Mouse (Mus musculus): ENCODE data around the gene Bmi1.

Gene Bmi1

DNA sequence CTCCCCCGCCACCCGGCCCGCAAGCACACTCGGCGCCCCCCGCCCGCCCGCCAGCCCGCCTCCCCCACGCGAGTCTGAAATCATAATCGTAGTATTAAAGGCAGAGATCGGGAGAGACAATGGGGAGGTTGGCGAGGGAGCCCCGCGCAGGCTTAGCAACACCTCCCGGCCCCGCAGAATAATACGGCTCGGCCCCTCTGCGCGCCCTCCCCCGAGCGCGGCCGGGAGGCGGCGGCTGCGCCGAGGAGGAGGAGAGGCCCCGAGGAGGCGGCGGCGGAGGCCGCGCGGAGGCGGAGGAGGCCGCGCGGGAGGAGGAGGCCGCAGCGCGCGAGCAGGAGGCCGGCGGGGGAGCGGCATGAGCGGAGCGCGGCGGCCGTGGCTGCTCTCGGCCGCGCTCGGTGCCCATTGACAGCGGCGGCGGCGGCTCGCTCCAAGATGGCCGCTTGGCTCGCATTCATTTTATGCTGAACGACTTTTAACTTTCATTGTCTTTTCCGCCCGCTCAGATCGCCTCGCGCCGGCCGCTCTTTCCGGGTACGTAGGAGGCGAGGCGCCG lies at the start of gene Bmi1:
Gene Bmi1 (plus strand): TSS at position 83 of the 556 bp plus-strand sequence.
- peak; percentile 48 to 50 for DNase-seq (ENCODE audit: low spot score in 2 of 2)

DNA sequence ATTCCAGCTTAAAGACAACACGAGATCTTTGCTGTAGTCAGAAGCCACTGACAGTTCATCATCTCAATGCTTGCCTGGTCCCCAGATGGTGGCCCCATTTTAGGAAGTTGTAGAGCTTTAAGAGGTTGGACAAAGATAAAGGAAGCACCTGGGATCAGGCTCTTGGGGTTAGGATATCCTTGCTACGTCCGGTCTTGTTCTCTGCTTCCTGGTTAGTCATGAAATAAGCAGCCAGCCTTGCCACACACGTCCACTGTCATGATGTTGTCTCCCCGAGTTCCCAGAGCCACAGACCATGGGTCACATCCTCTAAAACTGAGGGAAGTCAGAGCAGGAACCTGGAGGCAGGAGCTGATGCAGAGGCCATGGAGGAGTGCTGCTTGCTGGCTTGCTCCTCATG lies 46.3 kb upstream of the Bmi1 start:
- no peak for DNase-seq (ENCODE audit: low spot score in 2 of 2)

DNA sequence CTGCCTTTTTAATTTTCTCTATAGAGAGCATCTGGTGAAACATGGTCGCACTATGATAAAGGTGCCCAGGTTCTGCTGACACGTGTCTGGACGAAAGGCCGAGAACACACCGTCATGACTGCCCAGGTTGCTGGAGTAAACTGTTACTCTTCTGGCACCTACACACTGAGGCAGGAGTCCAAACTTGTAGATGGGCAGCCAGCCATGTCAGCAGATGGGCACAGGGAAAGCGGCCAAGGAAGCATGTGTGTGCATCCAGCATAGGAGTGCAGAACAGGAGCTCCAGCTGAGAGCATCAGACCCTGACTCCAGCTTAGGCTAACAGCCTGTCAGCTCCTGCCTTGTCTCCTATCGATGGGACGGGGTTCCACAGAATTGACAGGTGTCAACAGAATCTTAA lies 41.8 kb upstream of the Bmi1 start:
- DNase-seq (ENCODE audit: low spot score in 2 of 2): peak; percentile 88 to 96

DNA sequence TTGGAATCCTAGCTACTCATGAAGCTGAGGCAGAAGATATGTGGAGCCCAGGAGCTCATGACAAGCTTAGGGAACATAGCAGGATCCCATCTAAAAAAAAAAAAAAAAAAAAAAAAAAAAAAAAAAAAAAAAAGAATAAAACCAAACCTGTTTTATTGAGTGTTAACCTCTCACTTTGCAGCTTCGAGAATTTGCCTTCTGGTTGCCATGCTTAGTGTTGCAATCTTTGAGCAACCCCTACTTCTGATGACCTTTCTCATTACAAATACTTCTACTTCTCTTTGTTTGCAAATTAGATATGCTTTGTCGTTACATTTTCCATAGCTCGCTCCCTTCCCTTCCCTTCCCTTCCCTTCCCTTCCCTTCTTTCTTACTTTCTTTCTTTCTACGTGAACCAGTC lies 28.3 kb upstream of the Bmi1 start:
- DNase-seq (ENCODE audit: low spot score in 2 of 2): no peak

DNA sequence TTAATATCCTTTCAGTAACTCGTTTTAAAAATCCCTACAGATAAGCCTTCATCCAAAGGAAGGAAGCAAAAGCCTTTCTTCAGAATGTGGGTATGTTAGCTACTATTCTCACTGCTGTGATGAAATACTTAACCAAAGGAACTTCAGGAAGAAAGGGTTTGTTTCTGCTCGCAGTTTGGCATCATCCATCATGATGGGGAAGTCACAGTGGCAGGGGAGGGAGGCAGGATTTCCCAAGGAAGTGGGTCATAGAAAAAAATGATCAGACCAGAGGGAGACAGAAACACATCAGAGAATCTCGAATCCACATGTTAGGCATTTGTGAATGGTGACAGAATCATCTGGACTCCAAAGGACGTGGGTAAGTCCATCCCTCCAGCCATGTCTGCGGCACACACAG lies 22.0 kb upstream of the Bmi1 start:
- no peak for DNase-seq (ENCODE audit: low spot score in 2 of 2)

DNA sequence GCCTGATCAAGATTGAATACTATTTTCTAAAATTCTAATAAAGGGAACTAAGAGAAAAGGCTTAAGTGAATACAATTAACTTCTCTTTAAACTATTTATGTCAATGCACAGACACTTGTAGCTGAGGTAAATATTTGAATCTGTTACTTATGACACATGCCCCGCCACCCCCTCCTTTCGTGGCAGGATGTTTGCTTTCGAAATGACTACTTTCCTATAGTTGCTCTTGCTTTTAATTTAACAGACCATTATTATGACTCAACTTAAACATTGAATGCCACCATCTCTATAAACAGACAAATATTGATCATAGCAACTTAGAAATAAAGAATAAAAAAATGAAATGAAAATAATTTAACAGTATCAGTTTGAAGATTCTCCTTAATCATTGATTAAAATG lies 12.8 kb upstream of the Bmi1 start:
- DNase-seq (ENCODE audit: low spot score in 2 of 2): no peak

DNA sequence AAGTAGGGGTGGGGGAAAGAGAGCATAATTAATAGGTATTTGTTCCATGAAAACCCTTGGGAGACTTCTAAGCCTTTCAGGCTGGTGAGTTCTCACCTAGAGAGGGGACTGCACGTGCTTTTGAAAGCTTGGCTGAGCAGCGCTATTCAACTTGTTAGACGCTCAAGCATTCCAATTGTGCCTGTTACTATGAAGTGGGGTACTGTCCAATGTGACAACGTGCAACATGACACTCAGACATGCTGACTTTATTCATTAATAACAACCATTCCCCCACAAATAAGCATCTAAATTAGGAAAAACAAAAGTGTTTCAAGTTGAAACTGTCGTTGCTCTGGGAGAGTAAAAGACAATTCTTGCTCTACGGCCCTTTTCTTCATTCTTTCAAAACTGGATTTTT lies 5.8 kb upstream of the Bmi1 start:
- no peak for DNase-seq (ENCODE audit: low spot score in 2 of 2)

DNA sequence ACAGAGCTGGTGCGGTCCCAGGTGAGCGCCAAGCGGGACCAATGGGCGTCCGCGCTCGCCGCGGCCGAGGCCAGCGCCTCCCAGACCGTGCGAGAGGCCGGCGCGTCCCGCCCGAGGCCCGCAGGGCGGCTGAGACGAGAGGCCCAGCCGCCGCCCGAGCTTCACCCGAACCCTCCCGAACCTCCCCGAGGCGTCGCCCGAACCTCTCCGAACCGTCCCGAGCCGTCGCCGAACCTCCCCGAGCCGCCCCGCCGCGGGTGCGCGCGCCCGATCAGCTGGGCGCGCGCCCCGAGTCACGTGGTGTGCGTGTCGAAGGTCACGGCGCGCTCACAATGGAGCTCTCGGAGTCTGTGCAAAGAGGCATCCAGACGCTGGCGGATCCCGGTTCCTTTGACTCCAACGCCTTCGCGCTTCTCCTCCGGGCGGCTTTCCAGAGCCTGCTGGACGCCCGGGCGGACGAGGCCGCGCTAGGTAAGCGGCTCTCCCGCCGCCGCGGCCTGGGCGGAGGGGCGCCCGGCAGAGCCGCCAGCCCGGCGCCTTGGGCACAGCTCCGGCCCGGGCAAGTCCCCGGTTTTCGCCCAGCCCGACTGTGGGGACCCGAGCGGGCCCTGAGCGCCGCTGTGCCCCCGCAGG lies 4.6 kb upstream of the Bmi1 start, which contains the start of gene Commd3:
Gene Commd3 (plus strand): TSS at position 252 of the 633 bp plus-strand sequence.
- peak; percentile 94 to 95 for DNase-seq (ENCODE audit: low spot score in 2 of 2)

DNA sequence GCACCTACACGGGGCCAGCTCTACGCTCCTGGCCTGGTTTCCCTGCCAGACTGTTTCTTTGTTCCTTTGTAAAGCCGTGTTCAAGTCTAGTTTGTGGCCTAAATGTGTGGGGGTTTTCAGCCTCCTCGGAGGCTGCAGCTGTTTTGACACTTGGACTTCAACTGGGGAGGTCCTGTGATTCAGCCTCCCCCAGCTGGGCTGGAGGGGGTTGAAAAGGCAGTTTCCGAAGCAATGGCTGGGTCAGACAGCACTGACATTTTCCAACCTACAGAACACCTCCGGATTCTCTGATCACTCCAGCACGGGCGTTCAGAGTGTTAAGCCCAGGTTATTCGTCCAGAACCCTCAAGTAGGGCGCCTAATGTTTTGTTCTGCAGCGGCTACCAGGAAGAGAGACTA lies 4.1 kb upstream of the Bmi1 start:
- DNase-seq (ENCODE audit: low spot score in 2 of 2): no peak

DNA sequence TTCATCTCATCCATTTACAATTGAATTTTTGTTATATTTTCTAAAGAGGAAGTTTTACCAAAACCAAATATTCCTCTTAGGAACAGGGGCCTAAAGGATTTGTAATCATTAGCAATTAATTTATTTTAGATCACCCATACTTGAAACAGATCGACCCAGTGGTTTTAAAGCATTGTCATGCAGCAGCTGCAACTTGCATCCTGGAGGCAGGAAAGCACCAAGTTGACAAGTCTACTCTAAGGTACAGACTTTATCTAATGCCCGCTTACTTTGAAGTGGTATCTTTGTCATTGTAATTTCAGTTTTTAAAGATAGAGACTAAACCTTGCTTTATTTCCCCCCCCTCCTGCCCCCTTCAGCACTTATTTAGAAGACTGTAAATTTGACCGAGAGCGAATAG lies 3.1 kb upstream of the Bmi1 start:
- DNase-seq (ENCODE audit: low spot score in 2 of 2): no peak

DNA sequence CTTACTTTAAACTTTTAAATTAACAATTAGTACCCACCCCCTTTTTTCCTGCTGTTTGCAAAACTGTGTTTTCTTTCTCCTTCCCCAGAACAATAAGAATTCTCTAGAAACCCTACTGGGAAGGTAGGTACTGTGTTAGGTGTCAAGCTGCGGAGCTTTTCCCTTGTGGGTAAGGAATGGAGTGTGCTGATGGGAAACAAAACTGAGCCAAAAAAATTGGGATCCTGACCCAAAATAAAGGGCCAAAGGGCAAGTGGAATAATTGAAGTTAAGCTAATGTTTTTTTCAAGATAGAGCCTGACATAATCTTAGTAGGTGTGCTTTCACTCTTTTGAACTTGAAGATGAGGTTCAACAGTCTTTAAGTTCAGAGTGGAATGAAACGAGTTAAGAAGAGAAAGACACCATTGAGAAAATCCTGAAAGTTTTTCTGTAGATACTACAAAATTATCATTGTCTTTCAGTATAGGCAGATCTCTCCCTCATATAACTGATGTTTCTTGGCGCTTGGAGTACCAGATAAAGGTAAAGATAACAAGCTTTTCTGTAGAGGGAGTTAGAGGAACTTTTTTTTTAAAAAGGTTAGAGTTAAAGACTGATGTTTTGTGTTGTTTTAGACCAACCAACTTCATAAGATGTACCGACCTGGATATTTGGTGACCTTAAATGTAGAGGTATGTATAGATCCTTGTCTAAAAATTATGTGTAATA lies 2.5 kb upstream of the Bmi1 start:
- no peak for DNase-seq (ENCODE audit: low spot score in 2 of 2)

DNA sequence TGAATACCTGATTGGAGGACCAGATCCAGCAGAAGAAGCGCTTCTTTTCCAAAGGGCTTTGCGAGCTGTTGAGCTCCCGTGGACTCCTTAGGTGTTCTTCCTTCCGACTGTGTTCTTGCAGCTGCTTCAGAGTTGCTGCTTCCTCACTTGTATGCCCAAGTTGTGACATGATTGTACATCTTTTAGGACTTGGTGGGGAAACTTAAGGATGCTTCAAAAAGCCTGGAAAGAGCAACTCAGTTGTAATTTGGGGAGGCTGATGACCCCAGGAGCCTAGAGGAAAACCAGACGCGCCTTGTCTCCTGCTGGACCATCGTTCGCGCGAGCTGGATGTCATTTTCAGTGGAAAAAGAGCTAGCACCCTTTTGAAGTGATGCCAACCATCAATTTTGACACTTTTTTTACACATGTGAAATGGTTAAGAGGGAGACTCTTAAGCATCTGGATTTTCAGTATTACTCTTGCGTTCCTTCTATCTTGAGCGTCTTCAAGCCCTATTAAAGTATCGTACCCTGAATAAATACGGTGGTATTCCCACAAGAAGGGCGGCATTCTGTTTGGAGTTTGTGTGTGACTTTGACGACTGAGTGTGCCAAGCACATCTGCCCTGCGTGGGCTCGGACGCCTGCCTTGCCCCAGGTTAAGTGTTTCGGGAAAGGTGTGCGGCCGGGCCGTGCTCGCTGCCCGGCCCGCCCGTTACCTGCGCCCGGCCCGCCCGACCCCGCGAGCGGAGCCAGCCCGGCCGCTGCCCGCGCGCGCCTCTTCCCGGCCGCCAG lies 949 bp upstream of the Bmi1 start:
- DNase-seq (ENCODE audit: low spot score in 2 of 2): no peak

DNA sequence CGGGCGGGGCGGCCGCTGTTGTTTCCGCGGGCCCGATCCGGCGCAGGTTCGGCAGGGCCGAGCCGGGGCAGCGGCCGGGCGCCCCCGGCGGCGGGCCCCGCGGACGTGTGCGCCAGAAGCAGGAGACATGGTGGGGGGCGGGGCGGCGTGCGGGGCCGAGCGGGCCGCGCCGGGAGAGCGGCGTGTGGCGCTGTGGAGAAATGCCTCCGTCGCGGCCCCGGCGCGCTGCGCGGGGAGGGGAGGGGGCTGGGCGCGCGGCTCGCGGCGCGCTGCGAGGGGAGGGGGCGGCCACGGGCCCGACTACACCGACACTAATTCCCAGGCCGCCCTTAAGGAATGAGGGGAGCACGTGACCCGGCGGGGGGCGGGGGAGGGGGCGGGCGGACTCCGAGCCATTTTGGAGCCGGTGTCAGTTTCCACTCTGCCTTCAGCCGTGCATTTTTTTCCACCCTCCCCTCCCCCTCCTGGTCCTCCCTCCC lies 322 bp upstream of the Bmi1 start:
- peak; percentile 44 to 65 for DNase-seq (ENCODE audit: low spot score in 2 of 2)

DNA sequence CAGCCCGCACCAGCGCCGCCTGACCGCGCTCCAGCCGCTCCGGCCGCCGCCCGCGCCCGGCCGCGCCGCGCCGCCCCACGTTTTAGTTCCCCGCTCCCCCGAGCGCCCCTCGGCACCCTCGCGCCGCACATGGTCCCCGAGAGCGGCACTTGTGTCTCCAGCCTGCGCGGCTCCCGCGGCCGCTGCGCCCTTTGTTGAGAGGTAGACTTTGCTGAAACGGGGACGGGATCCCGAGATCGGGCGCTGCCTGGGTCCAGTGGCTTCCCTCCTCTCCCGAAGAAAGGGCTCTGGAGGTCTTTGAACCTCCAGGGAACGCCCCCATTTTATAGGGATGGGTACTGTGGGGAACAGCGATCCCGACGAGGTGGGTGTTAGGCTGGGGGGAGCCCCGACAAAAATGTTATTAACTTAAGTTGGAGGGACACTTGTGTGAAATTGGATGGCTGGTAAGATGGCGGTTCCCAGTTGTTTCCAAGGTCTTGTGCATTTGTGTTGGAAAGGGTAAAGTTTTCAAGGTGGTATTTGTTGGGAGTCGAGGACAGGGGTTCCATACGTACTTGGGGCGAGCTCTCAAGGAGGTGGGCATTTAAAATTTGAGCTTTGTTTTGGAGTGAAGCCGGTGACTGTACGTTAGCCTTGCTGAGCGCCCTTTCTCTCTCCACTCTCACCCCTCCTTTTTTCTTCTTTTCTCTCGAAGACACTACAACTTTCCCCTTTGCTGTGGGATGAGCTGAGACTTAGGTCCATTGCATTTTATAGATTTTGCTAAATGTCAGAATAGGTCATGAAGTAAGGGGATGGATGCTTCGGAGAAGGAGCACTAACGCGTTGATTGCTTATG lies 1.0 kb downstream of the Bmi1 start:
- peak; percentile 41 to 44 for DNase-seq (ENCODE audit: low spot score in 2 of 2)

DNA sequence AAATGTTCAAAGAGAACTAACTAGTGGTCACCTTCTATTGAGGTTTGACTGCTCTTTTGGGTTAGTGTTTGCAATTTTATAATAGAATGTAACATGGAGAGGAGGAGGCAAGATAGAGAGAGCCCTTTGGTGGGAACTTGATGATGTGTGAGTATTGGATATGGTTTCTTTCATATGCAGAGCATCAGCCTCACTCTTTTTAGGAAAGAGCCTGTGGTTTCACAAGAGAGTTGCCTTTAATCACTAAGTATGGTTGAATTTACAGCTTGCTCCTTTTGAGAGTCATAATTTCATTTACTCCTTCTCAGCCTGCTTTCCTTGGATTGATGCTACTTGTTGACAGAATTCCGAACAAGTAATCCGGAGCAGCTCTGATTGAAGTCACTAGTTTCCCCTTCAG lies 2.9 kb downstream of the Bmi1 start:
- DNase-seq (ENCODE audit: low spot score in 2 of 2): no peak

DNA sequence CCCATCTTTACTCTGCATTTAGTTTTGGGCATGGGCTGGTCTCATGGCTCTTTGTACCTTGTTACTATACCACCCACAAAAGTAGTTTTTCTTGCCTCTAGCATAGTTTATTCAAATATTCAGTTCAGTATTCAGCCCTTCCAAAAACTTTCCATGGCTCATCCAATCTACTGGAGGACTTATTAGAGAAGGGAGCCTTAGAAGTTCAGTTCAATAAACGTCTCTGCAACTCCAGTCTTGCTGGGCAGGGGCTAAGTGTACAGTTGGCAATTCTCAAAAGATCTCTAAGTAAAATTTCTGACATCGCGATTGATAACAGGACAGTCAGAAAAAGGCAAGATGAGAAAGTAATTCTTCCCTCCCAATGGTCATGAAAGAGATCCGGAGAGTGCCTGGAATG lies 3.7 kb downstream of the Bmi1 start:
- no peak for DNase-seq (ENCODE audit: low spot score in 2 of 2)

DNA sequence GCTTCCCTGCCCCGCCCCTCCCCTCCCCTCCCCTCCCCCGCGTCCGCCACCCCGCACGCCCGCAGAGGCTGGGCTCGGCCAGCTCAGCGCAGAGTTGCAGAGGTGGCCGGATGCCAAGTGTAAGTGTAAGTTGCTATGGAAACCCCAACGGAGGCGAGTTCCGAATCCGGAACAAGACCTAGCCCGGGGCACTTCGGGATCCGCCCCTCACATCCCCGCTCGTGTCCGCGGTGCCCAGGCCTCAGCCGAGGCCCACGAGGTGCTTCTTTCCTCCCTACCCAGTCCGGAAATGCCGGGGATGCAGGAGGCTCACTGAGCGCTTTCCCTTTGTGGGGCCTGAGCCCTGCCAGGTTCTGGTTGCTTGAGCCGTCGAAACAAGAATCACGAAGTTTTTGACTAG lies 4.1 kb downstream of the Bmi1 start:
- DNase-seq (ENCODE audit: low spot score in 2 of 2): peak; percentile 50 to 54

DNA sequence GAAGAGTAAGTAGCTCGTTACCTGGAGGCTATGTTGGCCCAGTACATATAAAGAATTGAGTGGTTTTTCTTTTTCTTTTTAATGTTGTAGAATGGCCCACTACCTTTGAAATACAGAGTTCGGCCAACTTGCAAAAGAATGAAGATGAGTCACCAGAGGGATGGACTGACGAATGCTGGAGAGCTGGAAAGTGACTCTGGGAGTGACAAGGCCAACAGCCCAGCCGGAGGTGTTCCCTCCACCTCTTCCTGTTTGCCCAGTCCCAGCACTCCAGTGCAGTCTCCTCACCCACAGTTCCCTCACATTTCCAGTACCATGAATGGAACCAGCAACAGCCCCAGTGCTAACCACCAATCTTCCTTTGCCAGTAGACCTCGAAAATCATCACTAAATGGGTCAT lies 7.2 kb downstream of the Bmi1 start:
- DNase-seq (ENCODE audit: low spot score in 2 of 2): no peak

DNA sequence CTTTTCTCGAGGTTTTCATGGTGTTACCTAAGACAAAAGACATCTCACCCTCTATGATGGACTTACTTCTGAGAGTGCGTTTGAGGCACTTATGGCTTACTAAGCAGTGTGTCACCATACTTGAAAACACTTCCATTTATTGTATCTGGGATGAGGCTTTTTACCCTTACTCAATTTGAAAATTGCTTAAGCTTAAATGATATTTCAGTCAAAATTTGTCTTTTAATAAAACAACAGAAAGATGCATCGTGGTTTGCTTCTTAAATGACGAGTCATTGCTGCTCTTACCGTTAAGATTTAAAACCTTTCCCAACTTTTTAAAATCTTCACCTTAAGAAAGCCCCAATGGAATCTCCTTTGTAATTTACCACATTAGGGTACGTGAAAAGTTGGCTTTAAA lies 9.6 kb downstream of the Bmi1 start:
- no peak for DNase-seq (ENCODE audit: low spot score in 2 of 2)

DNA sequence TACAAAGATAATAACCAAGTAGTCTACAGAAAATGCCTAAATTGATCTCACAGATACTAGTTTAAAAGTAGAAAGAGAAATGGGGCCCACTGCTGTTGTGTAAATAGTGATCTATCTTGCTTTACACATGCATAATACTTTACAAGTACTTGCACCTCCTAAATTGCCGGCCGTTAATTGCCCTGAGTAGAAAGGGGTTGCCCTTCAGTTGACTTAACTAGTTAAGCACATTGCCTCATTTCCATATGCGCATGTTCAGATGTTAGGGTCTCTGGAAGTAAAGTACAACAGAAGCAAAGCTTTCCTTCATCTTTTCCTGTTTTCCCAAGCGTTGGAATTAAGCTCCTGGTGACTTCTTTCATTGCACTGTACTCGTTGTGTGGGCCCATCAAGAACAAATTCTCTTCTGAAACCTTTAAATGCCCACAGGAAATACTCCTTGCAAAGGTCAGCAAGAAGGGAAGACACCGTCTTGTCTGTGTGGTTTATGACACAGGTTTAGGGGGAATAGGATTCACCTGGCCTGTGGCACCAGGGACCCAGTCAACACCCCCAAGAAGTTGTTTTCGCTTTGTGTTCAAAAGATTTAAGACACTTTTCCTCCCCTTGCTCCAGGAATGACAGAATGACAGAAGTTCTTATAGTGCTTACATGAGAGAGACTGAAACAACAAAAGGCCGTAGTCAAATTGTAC lies 10.2 kb downstream of the Bmi1 start:
- no peak for DNase-seq (ENCODE audit: low spot score in 2 of 2)

DNA sequence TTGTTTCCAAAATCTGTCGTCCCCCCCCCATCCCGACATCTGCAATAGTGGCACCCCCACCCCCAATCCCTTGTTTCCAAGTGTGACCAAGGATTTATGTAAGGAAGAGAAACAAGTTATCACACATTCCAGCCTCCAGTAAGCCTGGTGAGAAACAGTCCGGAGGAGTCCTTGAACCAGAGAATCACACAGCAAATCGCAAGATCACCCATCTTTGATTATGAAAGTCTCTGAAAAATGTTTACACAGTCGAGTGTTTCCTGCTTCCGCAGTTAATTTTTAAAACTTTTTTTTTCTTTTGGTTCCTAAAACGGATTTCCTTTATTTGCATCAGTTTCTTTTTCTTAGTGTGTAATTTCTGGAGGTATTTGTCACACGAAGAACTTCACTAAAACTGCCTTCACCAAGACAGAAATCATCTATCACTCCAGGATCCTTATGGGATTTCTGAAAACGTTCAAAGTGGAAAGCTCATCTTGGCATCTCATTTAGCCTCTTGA lies 10.9 kb downstream of the Bmi1 start:
- DNase-seq (ENCODE audit: low spot score in 2 of 2): no peak
